Comparison of ENCODE assay signal across 11 mouse cellular contexts in genomic region chr11:82171316-82172071, GRCm38 (mm10). TPM values are rescaled to one million over a fixed set of nuclear protein-coding genes. Genes with fewer than 3 reads are reported as not detected.
DNase-seq lines count a peak whose midpoint lies in the region; ATAC-seq and TF ChIP-seq lines count a peak whose summit lies in the region.
"Had no signal": no experiment of that assay in that cellular context is flagged by ENCODE, and none has a peak within 500 bp of the region (broad histone marks: within the 10 kb centered on the region; RNA-seq: fewer than 3 reads in every experiment).

No protein-coding gene starts in this region.

- no peak for ATAC-seq in liver, postnatal 0 days
- peak; percentile 63 for ATAC-seq in megakaryocyte progenitor cell, adult 5-6 weeks (replicated peaks; ENCODE audit: poor library complexity)
- no peak for ATAC-seq in forebrain, embryonic 16.5 days

- no peak overlapping the region for H3K27ac ChIP-seq in liver, postnatal 0 days (ENCODE audit: low read depth)
- H3K27ac ChIP-seq in forebrain, embryonic 16.5 days (ENCODE audit: low read length) = no peak overlapping the region

- no peaks in the 10 kb centered on the region for H3K4me1 ChIP-seq in liver, postnatal 0 days (ENCODE audit: insufficient read depth)
- no peaks in the 10 kb centered on the region for H3K4me1 ChIP-seq in forebrain, embryonic 16.5 days (replicated peaks; ENCODE audit: control insufficient read depth, insufficient read depth, low read length)

- no peaks in the 10 kb centered on the region for H3K9me3 ChIP-seq in liver, postnatal 0 days (ENCODE audit: low read length)
- no peaks in the 10 kb centered on the region for H3K9me3 ChIP-seq in forebrain, embryonic 16.5 days (ENCODE audit: control insufficient read depth, low read length)

- H3K4me3 ChIP-seq in liver, postnatal 0 days (ENCODE audit: low read depth, low read length) = no peak overlapping the region
- no peak overlapping the region for H3K4me3 ChIP-seq in forebrain, embryonic 16.5 days (replicated peaks; ENCODE audit: low read length)

- no peak overlapping the region for H3K9ac ChIP-seq in liver, postnatal 0 days (replicated peaks)
- no peak overlapping the region for H3K9ac ChIP-seq in forebrain, embryonic 16.5 days (replicated peaks; ENCODE audit: low read depth, low read length)

- no peaks in the 10 kb centered on the region for H3K36me3 ChIP-seq in liver, postnatal 0 days (replicated peaks; ENCODE audit: insufficient read depth, low read length)
- H3K36me3 ChIP-seq in forebrain, embryonic 16.5 days (ENCODE audit: control insufficient read depth, insufficient read depth) = no peaks in the 10 kb centered on the region
- H3K36me3 ChIP-seq: G1E had no signal

- DNase-seq in liver, postnatal 0 days = peak; percentile 7
- no peak for DNase-seq in liver
- DNase-seq in adrenal gland, postnatal 25 days = peak; percentile 28
- peak; percentile 52 to 55 for DNase-seq in heart, postnatal 10 days
- DNase-seq in layer of hippocampus, adult 11-12 months (ENCODE audit: low spot score) = no peak
- DNase-seq in cerebellum, postnatal 4 days (ENCODE audit: low spot score in 2 of 2) = no peak
- DNase-seq: thymus, postnatal 4 days had no signal

- no peak for TF ChIP-seq EP300 in liver, postnatal 0 days (IDR thresholded peaks at IDR 0.05; ENCODE audit: low read depth)

- TF ChIP-seq CTCF in liver, postnatal 0 days (IDR thresholded peaks at IDR 0.05; ENCODE audit: low read depth) = no peak

- intact Hi-C loops in heart, postnatal 10 days (cut with DNase I) = no loop called here

- no peak overlapping the region for H3K4me2 ChIP-seq in liver, postnatal 0 days (ENCODE audit: low read depth, low read length)
- H3K4me2 ChIP-seq in forebrain, embryonic 16.5 days (ENCODE audit: low read length) = no peak overlapping the region

- H3K27me3 ChIP-seq in liver, postnatal 0 days (ENCODE audit: insufficient read depth, low read length) = no peaks in the 10 kb centered on the region
- no peaks in the 10 kb centered on the region for H3K27me3 ChIP-seq in forebrain, embryonic 16.5 days (replicated peaks; ENCODE audit: control insufficient read depth, insufficient read depth, low read length)

- 55% methylated on average over 7 of the region's 7 CpGs for WGBS in liver, postnatal 0 days (ENCODE audit: insufficient replicate concordance)
- 75% methylated on average over 7 of the region's 7 CpGs for WGBS in forebrain, embryonic 16.5 days

RNA-seq across cellular contexts. Expression of gene Ccl8, which starts 56.5 kb away (rescaled TPM):
- 0.24 and 0.39 TPM in 2 replicates for polyA plus RNA-seq in liver, postnatal 0 days (2015; fragmentation: Nextera tagmentation; extraction: Ambion mirVana)
- total RNA-seq in adrenal gland, postnatal 25 days (2021) = not detected in 2 replicates
- not detected for total RNA-seq in heart, postnatal 10 days (2021)
- not detected in 2 replicates for total RNA-seq in megakaryocyte progenitor cell, adult 5-6 weeks (2015)
- total RNA-seq in megakaryocyte progenitor cell, adult 5-6 weeks (2017) = not detected in 2 replicates
- not detected in 2 replicates for polyA plus RNA-seq in forebrain, embryonic 16.5 days (2015; fragmentation: Nextera tagmentation; extraction: Ambion mirVana)
- total RNA-seq: G1E; liver, adult 2 months had no signal
- polyA plus RNA-seq: G1E; liver, adult 2 months had no signal

Comparison
In these comparisons a context has a peak if more than half of its experiments do, and no peak if none do; other contexts are left out.
1. DNase-seq: peak in liver, postnatal 0 days (single experiment), adrenal gland, postnatal 25 days (single experiment) and heart, postnatal 10 days (2 of 2); none in liver (single experiment), layer of hippocampus, adult 11-12 months (single experiment) and cerebellum, postnatal 4 days (0 of 2).